Mouse (Mus musculus) layer of hippocampus, postnatal 25 days (tissue): ENCODE data around the gene Nap1l4. TPM values are rescaled to one million over a fixed set of nuclear protein-coding genes. Genes with fewer than 3 reads are reported as not detected.
A peak's percentile ranks its signal among the peaks of the same experiment; 100 is the strongest.

Experiments used
- DNase-seq, 2 experiments: peaks; one replicate each; pipeline ENCODE4 v3.0.0; 2022; ENCODE audit warnings: mixed read lengths in 2 of 2, low spot score in 1 of 2; ENCODE audit errors: extremely low spot score in 1 of 2
- microRNA-seq, 2 experiments: library from miRNA; unstranded; fragments of <30 nt; microRNA quantifications; one replicate each; pipeline ENCODE4 v1.2.0; 2021
- total RNA-seq, 2 experiments: library from RNA; stranded (reverse); gene quantifications; 2 replicates each; pipeline ENCODE4 v1.2.3; 2021

Nap1l4 gene
- total RNA-seq, 2 experiments from 2014 or later, result 114 to 125 TPM

- no peak for DNase-seq
Observed at GRCm38 (mm10) chr7:143482541-143482940, 66.4 kb downstream of the Nap1l4 start.

GRCm38 (mm10) chr7:143481806-143482387 is 67.0 kb downstream of the Nap1l4 start:
- DNase-seq, result no peak

GRCm38 (mm10) chr7:143480498-143480897 is 68.4 kb downstream of the Nap1l4 start:
- DNase-seq, result peak; percentile 46 to 78

GRCm38 (mm10) chr7:143477800-143478199 is 71.1 kb downstream of the Nap1l4 start:
- DNase-seq, result no peak

- DNase-seq, result no peak
Observed at GRCm38 (mm10) chr7:143476702-143477335, 72.1 kb downstream of the Nap1l4 start.

GRCm38 (mm10) chr7:143475876-143476275 is 73.0 kb downstream of the Nap1l4 start:
- DNase-seq, result no peak

- DNase-seq, result no peak
Observed at GRCm38 (mm10) chr7:143474811-143475210, 74.1 kb downstream of the Nap1l4 start.

- DNase-seq, result no peak
Observed at GRCm38 (mm10) chr7:143473347-143474101, 75.4 kb downstream of the Nap1l4 start, which contains the start of gene Slc22a18. Gene Slc22a18 (plus strand): TSS chr7:143473736.

GRCm38 (mm10) chr7:143469946-143470345 is 79.0 kb downstream of the Nap1l4 start:
- DNase-seq, result peak; percentile 49 to 84

GRCm38 (mm10) chr7:143467714-143468113 is 81.2 kb downstream of the Nap1l4 start:
- no peak for DNase-seq

GRCm38 (mm10) chr7:143466099-143466677 is 82.7 kb downstream of the Nap1l4 start:
- peak; percentile 91 to 94 for DNase-seq

- no peak for DNase-seq
Observed at GRCm38 (mm10) chr7:143464811-143465560, 83.9 kb downstream of the Nap1l4 start.

- DNase-seq, result peak; percentile 77 to 91
Observed at GRCm38 (mm10) chr7:143463865-143464415, 85.0 kb downstream of the Nap1l4 start.

Small RNA genes lying within 50 kb of the gene (microRNA-seq; reads per million reads assigned to microRNA genes)
- 0 to 0.40 reads per million in 2 experiments for gene Mir7064

Other genes starting within 250 kb of the Nap1l4 start
- gene Cdkn1c, start 88.1 kb downstream of the Nap1l4 start, total RNA-seq, result 1 to 10 TPM; 6.8 to 8.7 TPM
- gene Slc22a18, start 75.4 kb downstream of the Nap1l4 start, total RNA-seq, result under 1 TPM in 1 of 2 experiments, not detected in 1; 0.20 TPM
- not detected for gene Phlda2, start 46.0 kb downstream of the Nap1l4 start, total RNA-seq
- 10 to 100 TPM; 46.0 to 56.4 TPM for gene Cars, start 51.0 kb upstream of the Nap1l4 start, total RNA-seq
- under 1 TPM in 1 of 2 experiments, not detected in 1; 0.19 TPM for gene Tnfrsf26, start 79.6 kb upstream of the Nap1l4 start, total RNA-seq
- gene Tnfrsf22, start 100.6 kb upstream of the Nap1l4 start, total RNA-seq, result 1 to 10 TPM; 2.2 to 2.3 TPM
- 1 to 10 TPM; 1.1 TPM for gene Tnfrsf23, start 136.8 kb upstream of the Nap1l4 start, total RNA-seq
- gene Osbpl5, start 207.9 kb upstream of the Nap1l4 start, total RNA-seq, result 10 to 100 TPM; 21.6 to 33.6 TPM
- gene Mrgprg, start 217.9 kb upstream of the Nap1l4 start, total RNA-seq, result not detected
- 1 to 10 TPM; 5.0 to 6.6 TPM for gene Mrgpre, start 235.4 kb upstream of the Nap1l4 start, total RNA-seq